Mouse (Mus musculus): ENCODE results near the gene Klhl36.

GRCm38 (mm10) chr8:119883281-119883680, 21.2 kb downstream of the Klhl36 start:
- TF ChIP-seq POLR2A (IDR thresholded peaks at IDR 0.05; ENCODE audit: insufficient read depth, low read length) (no peak), CTCF (IDR thresholded peaks at IDR 0.05; ENCODE audit: low read depth, low read length) (no peak), EP300 (IDR thresholded peaks at IDR 0.05; ENCODE audit: insufficient read depth, low read depth, low read length) (no peak)
